Mouse (Mus musculus) midbrain, embryonic 15.5 days (tissue): ENCODE measurements at regions not wholly inside any gene's neighbourhood (a gene's known extent, or its start where the extent isn't known, plus 50 kb on each side); places are given as distances from the start of the nearest gene placed in this dataset.

Experiments
- ATAC-seq: fragments of 200-750 bp; cut with Nextera tagmentation; replicated peaks from 2 replicates; pipeline ENCODE4 v1.8.0; 2017; ENCODE audit warnings: moderate TSS enrichment
- H3K27ac ChIP-seq: fragments of 300-500 bp; sonication (generic); 2 replicates; pipeline ENCODE4 v1.5.1; 2015; ENCODE audit warnings: mild to moderate bottlenecking, inconsistent platforms
- H3K27me3 ChIP-seq: fragments of 300-500 bp; sonication (generic); replicated peaks from 2 replicates; pipeline ENCODE4 v1.6.1; 2015; ENCODE audit warnings: inconsistent platforms
- H3K36me3 ChIP-seq: fragments of 300-500 bp; sonication (generic); replicated peaks from 2 replicates; pipeline ENCODE4 v1.6.1; 2015; ENCODE audit warnings: inconsistent platforms
- H3K4me1 ChIP-seq: fragments of 300-500 bp; sonication (generic); 2 replicates; pipeline ENCODE4 v1.6.1; 2015; ENCODE audit warnings: inconsistent platforms
- H3K4me2 ChIP-seq: fragments of 300-500 bp; sonication (generic); 2 replicates; pipeline ENCODE4 v1.6.1; 2015; ENCODE audit warnings: inconsistent platforms, mild to moderate bottlenecking, moderate library complexity
- H3K4me3 ChIP-seq: fragments of 300-500 bp; sonication (generic); 2 replicates; pipeline ENCODE4 v1.5.1; 2015; ENCODE audit warnings: mild to moderate bottlenecking, inconsistent platforms
- H3K9ac ChIP-seq: fragments of 300-500 bp; sonication (generic); 2 replicates; pipeline ENCODE4 v1.6.1; 2015; ENCODE audit warnings: mild to moderate bottlenecking, inconsistent platforms
- H3K9me3 ChIP-seq: fragments of 300-500 bp; sonication (generic); 2 replicates; pipeline ENCODE4 v1.6.1; 2016; ENCODE audit warnings: inconsistent platforms
- WGBS: fragments of 180-500 bp; shearing (Covaris S2); methylation state at CpG from one replicate; pipeline ENCODE4 v1.1.7; 2015; ENCODE audit warnings: mixed read lengths; 5-methylcytosine and 5-hydroxymethylcytosine counted together

GRCm38 (mm10) chr19:33068351-33068955 is 311.2 kb downstream of the Pten start:
- H3K4me3 ChIP-seq: no peak overlapping the region
- no peak overlapping the region for H3K27ac ChIP-seq
- H3K27me3 ChIP-seq: 0 out of 2 replicates have a peak, but pooled peaks cover 4% of the 10 kb centered on the region
- no peak overlapping the region for H3K4me2 ChIP-seq
- H3K9me3 ChIP-seq: no peaks in the 10 kb centered on the region
- no peaks in the 10 kb centered on the region for H3K36me3 ChIP-seq
- no peak for ATAC-seq
- H3K4me1 ChIP-seq: 0 out of 2 replicates have a peak, but pooled peaks cover 4% of the 10 kb centered on the region
- WGBS: 57% methylated on average over 11 of the region's 11 CpGs
- H3K9ac ChIP-seq: no peak overlapping the region

DNA sequence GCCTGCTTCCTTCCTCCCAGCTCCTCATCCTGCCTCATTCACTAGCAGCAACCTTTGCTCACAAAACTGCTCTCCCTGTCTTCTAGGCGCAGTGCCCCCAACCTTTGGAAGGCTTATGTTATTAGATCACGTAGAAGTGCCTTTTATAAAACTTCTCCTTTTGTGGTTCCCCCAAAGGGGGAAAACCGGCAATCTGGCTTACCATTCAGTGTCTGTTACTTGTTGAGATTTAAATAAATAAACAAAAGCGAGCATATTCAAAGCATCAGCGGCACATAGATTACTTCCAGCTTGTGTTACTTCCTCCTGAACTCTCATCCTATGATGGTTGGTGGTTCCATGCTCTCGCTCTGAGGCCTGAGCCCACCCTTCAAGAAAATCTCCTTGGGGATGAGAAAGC is 312.5 kb downstream of the Pten start:
- Histone ChIP-seq H3K9me3 (no peaks in the 10 kb centered on the region), H3K36me3 (no peaks in the 10 kb centered on the region)
- 73% methylated on average over 6 of the region's 6 CpGs for WGBS

GRCm38 (mm10) chr19:33072299-33072698 is 315.0 kb downstream of the Pten start:
- H3K27ac ChIP-seq: no peak overlapping the region
- H3K36me3 ChIP-seq: no peaks in the 10 kb centered on the region
- no peak for ATAC-seq
- H3K27me3 ChIP-seq: no peaks in the 10 kb centered on the region
- 92% methylated on average over 2 of the region's 2 CpGs for WGBS
- no peak overlapping the region for H3K4me2 ChIP-seq
- no peaks in the 10 kb centered on the region for H3K4me1 ChIP-seq
- no peaks in the 10 kb centered on the region for H3K9me3 ChIP-seq
- no peak overlapping the region for H3K4me3 ChIP-seq
- H3K9ac ChIP-seq: no peak overlapping the region

More for the DNA sequence above, 312.5 kb downstream of the Pten start:
- no peak overlapping the region for H3K9ac ChIP-seq
- H3K4me2 ChIP-seq: no peak overlapping the region
- H3K4me3 ChIP-seq: no peak overlapping the region
- H3K27me3 ChIP-seq: 0 out of 2 replicates have a peak, but pooled peaks cover 4% of the 10 kb centered on the region
- H3K4me1 ChIP-seq: 0 out of 2 replicates have a peak, but pooled peaks cover 4% of the 10 kb centered on the region
- H3K27ac ChIP-seq: no peak overlapping the region
- ATAC-seq: no peak

GRCm38 (mm10) chr19:33074907-33075306 is 317.2 kb downstream of the Rnls start:
- H3K4me3 ChIP-seq: no peak overlapping the region
- ATAC-seq: no peak
- H3K27me3 ChIP-seq: no peaks in the 10 kb centered on the region
- no peaks in the 10 kb centered on the region for H3K36me3 ChIP-seq
- no peak overlapping the region for H3K4me2 ChIP-seq
- H3K9ac ChIP-seq: no peak overlapping the region
- 94% methylated on average over 4 of the region's 4 CpGs for WGBS
- no peaks in the 10 kb centered on the region for H3K4me1 ChIP-seq
- H3K27ac ChIP-seq: no peak overlapping the region
- H3K9me3 ChIP-seq: no peaks in the 10 kb centered on the region

DNA sequence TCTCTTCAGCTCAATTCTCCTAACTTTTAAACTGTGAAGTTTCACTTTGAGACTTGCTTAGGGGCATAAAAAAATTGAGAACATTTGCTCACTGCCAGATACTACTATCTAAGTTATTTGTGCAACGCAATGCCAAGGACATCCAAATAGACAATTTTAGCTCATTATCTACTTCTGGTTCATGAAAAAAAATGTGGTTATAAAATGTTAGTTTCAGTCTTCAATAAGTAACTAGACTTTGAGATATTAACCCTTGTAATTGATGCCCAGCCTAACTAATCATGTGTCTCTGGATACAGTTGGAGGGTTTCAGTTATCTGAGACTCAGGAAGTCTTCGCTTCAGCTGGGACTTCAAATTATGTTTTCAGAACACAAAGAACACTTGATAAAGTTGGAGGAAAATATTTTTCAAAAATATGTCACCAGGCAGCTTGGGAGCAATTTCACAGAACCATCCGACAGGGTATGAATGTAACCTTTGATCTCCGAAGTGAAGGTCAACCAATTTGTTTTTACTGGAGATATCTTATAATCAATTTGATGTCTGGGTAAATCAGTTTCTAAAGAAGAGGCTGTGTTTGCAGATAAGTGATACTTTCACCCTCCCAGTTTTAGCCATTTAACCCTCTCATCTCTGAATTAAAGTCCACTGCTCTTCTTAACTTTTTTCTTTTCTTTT is 313.3 kb downstream of the Rnls start:
- H3K9me3 ChIP-seq: no peaks in the 10 kb centered on the region
- H3K27ac ChIP-seq: no peak overlapping the region
- WGBS: 91% methylated on average over 4 of the region's 4 CpGs
- no peak overlapping the region for H3K4me2 ChIP-seq
- no peaks in the 10 kb centered on the region for H3K36me3 ChIP-seq
- H3K4me1 ChIP-seq: no peaks in the 10 kb centered on the region
- ATAC-seq: no peak
- H3K9ac ChIP-seq: no peak overlapping the region
- H3K4me3 ChIP-seq: no peak overlapping the region
- no peaks in the 10 kb centered on the region for H3K27me3 ChIP-seq

GRCm38 (mm10) chr19:33079959-33080358 is 312.1 kb downstream of the Rnls start:
- H3K36me3 ChIP-seq: no peaks in the 10 kb centered on the region
- H3K9me3 ChIP-seq: no peaks in the 10 kb centered on the region
- no peak overlapping the region for H3K4me3 ChIP-seq
- no peak for ATAC-seq
- no peaks in the 10 kb centered on the region for H3K4me1 ChIP-seq
- no peaks in the 10 kb centered on the region for H3K27me3 ChIP-seq
- WGBS: 75% methylated on average over 2 of the region's 2 CpGs
- no peak overlapping the region for H3K4me2 ChIP-seq
- H3K27ac ChIP-seq: no peak overlapping the region
- no peak overlapping the region for H3K9ac ChIP-seq

DNA sequence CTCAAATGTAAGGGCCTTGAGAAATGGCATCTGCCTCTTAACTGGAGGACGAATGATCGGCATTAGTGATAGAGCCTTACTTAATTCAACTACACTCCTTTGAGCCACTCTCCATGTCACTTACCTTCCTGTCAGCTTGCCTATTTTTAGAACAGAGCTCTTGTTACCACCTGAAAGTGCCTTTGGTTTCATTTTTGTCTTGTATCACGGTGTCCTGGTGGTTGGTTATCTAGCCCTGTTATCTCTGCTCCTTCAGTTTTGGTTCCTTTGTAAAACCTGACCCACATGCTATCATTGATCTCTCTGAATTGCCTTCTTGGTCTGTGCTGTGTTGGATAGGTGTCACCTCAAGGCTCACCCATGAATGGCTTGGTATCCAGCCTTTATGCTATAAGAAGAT is 310.6 kb downstream of the Rnls start:
- no peak overlapping the region for H3K4me3 ChIP-seq
- no peak overlapping the region for H3K27ac ChIP-seq
- H3K36me3 ChIP-seq: no peaks in the 10 kb centered on the region
- H3K9ac ChIP-seq: no peak overlapping the region
- H3K27me3 ChIP-seq: no peaks in the 10 kb centered on the region
- H3K9me3 ChIP-seq: no peaks in the 10 kb centered on the region
- no peak overlapping the region for H3K4me2 ChIP-seq
- no peak for ATAC-seq
- H3K4me1 ChIP-seq: no peaks in the 10 kb centered on the region
- 90% methylated on average over 3 of the region's 3 CpGs for WGBS

DNA sequence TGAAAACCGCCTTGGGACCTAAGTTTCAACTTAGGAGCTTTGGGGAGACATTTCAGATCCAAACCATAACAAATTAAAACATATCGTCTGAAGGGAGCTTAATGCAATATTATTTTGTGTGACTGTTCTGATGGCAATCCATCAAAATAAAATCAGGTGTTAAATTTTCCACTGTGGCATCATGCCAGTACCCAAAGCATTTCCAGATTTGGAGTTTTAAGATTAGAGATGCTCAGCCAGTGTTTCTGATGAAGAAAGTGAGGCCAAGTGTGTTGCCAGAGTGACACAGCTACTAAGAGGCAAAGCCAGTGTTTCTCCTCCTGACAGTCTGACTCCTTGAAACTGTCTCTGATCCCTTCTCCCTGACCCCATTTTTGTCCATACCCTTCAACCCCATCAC is 308.7 kb downstream of the Rnls start:
- H3K4me3 ChIP-seq: no peak overlapping the region
- no peaks in the 10 kb centered on the region for H3K9me3 ChIP-seq
- H3K36me3 ChIP-seq: no peaks in the 10 kb centered on the region
- no peak for ATAC-seq
- no peaks in the 10 kb centered on the region for H3K4me1 ChIP-seq
- H3K27me3 ChIP-seq: no peaks in the 10 kb centered on the region
- no peak overlapping the region for H3K4me2 ChIP-seq
- H3K9ac ChIP-seq: no peak overlapping the region
- 83% methylated on average over 2 of the region's 2 CpGs for WGBS
- no peak overlapping the region for H3K27ac ChIP-seq

GRCm38 (mm10) chr19:33084683-33085082 is 307.4 kb downstream of the Rnls start:
- H3K9ac ChIP-seq: no peak overlapping the region
- WGBS: 88% methylated on average over 5 of the region's 5 CpGs
- no peak overlapping the region for H3K27ac ChIP-seq
- no peaks in the 10 kb centered on the region for H3K36me3 ChIP-seq
- H3K4me3 ChIP-seq: no peak overlapping the region
- H3K4me1 ChIP-seq: no peaks in the 10 kb centered on the region
- no peaks in the 10 kb centered on the region for H3K27me3 ChIP-seq
- no peaks in the 10 kb centered on the region for H3K9me3 ChIP-seq
- H3K4me2 ChIP-seq: no peak overlapping the region
- ATAC-seq: no peak
